Mouse (Mus musculus) CH12.LX (cell line): ENCODE measurements at regions not wholly inside any gene's neighbourhood (a gene's known extent, or its start where the extent isn't known, plus 50 kb on each side); places are given as distances from the start of the nearest gene placed in this dataset.

Source experiments
- DNase-seq: peaks from one replicate; pipeline ENCODE4 v3.0.0-alpha.2; 2013; ENCODE audit errors: extremely low read depth
- H3K27ac ChIP-seq: 2 replicates; pipeline ENCODE4 v1.5.1; 2012; ENCODE audit warnings: low read depth, mild to moderate bottlenecking, control low read depth, moderate library complexity; ENCODE audit not compliant: insufficient read depth
- H3K27me3 ChIP-seq: replicated peaks from 2 replicates; pipeline ENCODE3; 2012; ENCODE audit warnings: inconsistent platforms
- H3K36me3 ChIP-seq, 2 experiments: replicated peaks in 1 of 2; 2 replicates each; pipeline versions ENCODE3 to v1.6.1; 2012; ENCODE audit warnings: inconsistent platforms in 1 of 2, low read length in 1 of 2, mild to moderate bottlenecking in 1 of 2, mixed read lengths in 1 of 2, moderate library complexity in 1 of 2; ENCODE audit not compliant: control insufficient read depth in 1 of 2, insufficient read depth in 1 of 2
- H3K4me1 ChIP-seq, 2 experiments: 2 replicates each; pipeline ENCODE4 v1.6.1; 2012; ENCODE audit warnings: inconsistent platforms in 1 of 2, moderate library complexity in 1 of 2; ENCODE audit not compliant: insufficient read depth in 2 of 2, control insufficient read depth in 1 of 2
- H3K4me2 ChIP-seq: 2 replicates; pipeline ENCODE4 v1.6.1; 2012; ENCODE audit warnings: low read depth, mild to moderate bottlenecking, control low read depth; ENCODE audit not compliant: poor library complexity, insufficient read depth, severe bottlenecking
- H3K4me3 ChIP-seq, 3 experiments: fragments of 150-350 bp in 1 of 3; sonication (generic) in 1 of 3; replicated peaks in 1 of 3; 2 replicates each; pipeline versions ENCODE3 to v1.5.1; 2011 to 2012; ENCODE audit warnings: low read depth in 2 of 3, low read length in 2 of 3, mild to moderate bottlenecking in 2 of 3, moderate library complexity in 2 of 3, control low read depth in 1 of 3, improper control_type of control experiment in 1 of 3, inconsistent platforms in 1 of 3, mixed read lengths in 1 of 3; ENCODE audit not compliant: poor library complexity in 1 of 3
- H3K79me2 ChIP-seq: replicated peaks from 2 replicates; pipeline ENCODE4 v1.6.1; 2012; ENCODE audit warnings: mild to moderate bottlenecking, moderate library complexity; ENCODE audit not compliant: control insufficient read depth, poor library complexity, insufficient read depth, severe bottlenecking; ENCODE audit errors: extremely low read depth
- H3K9ac ChIP-seq: 2 replicates; pipeline ENCODE4 v1.6.1; 2012; ENCODE audit warnings: low read depth, mild to moderate bottlenecking, control low read depth, moderate library complexity; ENCODE audit not compliant: insufficient read depth
- H3K9me3 ChIP-seq: replicated peaks from 2 replicates; pipeline ENCODE3; 2012; ENCODE audit warnings: low read length, inconsistent platforms, mixed read lengths
- CHD1 ChIP-seq: IDR thresholded peaks from 2 replicates; pipeline ENCODE4 v1.6.1; 2012; ENCODE audit warnings: low read depth, low read length, improper control_type of control experiment, inconsistent platforms
- CTCF ChIP-seq, 2 experiments: IDR thresholded peaks in 1 of 2; conservative IDR thresholded peaks in 1 of 2; 2 replicates each; pipeline ENCODE4 v1.5.1; 2011 to 2012; ENCODE audit warnings: low read depth in 2 of 2, low read length in 2 of 2, improper control_type of control experiment in 1 of 2, inconsistent platforms in 1 of 2, mild to moderate bottlenecking in 1 of 2, moderate library complexity in 1 of 2
- HCFC1 ChIP-seq: IDR thresholded peaks from 2 replicates; pipeline ENCODE4 v1.6.1; 2012; ENCODE audit warnings: low read depth, mild to moderate bottlenecking, inconsistent platforms, low read length, improper control_type of control experiment
- KAT2A ChIP-seq: IDR thresholded peaks from 2 replicates; pipeline ENCODE4 v1.6.1; 2012; ENCODE audit warnings: low read length, improper control_type of control experiment, inconsistent platforms; ENCODE audit not compliant: insufficient replicate concordance
- MAZ ChIP-seq: IDR thresholded peaks from 2 replicates; pipeline ENCODE4 v1.6.1; 2012; ENCODE audit warnings: low read depth, mild to moderate bottlenecking, inconsistent platforms, low read length, improper control_type of control experiment, moderate library complexity
- MEF2A ChIP-seq: IDR thresholded peaks from 2 replicates; pipeline ENCODE4 v1.6.1; 2014; ENCODE audit warnings: low read depth, mild to moderate bottlenecking, inconsistent platforms, low read length, improper control_type of control experiment, borderline replicate concordance
- PAX5 ChIP-seq: IDR thresholded peaks from 2 replicates; pipeline ENCODE4 v1.6.1; 2012; ENCODE audit warnings: low read length, inconsistent platforms, mixed read lengths
- POLR2A ChIP-seq: IDR thresholded peaks from 2 replicates; pipeline ENCODE4 v1.6.1; 2011; ENCODE audit warnings: low read depth, mild to moderate bottlenecking, improper control_type of control experiment, low read length
- POLR2AphosphoS2 ChIP-seq: IDR thresholded peaks from 2 replicates; pipeline ENCODE4 v1.6.1; 2011; ENCODE audit warnings: low read depth, low read length, improper control_type of control experiment
- RCOR1 ChIP-seq: conservative IDR thresholded peaks from 2 replicates; pipeline ENCODE4 v1.6.1; 2012; ENCODE audit warnings: low read depth, mild to moderate bottlenecking, inconsistent platforms, low read length, improper control_type of control experiment
- TBP ChIP-seq: conservative IDR thresholded peaks from 2 replicates; pipeline ENCODE4 v1.6.1; 2011; ENCODE audit warnings: low read depth, low read length, improper control_type of control experiment
- TCF12 ChIP-seq: IDR thresholded peaks from 2 replicates; pipeline ENCODE4 v1.6.1; 2014; ENCODE audit warnings: low read depth, mild to moderate bottlenecking, inconsistent platforms, low read length, improper control_type of control experiment
- USF1 ChIP-seq: IDR thresholded peaks from 2 replicates; pipeline ENCODE4 v1.6.1; 2014; ENCODE audit warnings: low read depth, mild to moderate bottlenecking, inconsistent platforms, low read length, improper control_type of control experiment
- USF2 ChIP-seq: conservative IDR thresholded peaks from 2 replicates; pipeline ENCODE4 v1.6.1; 2011; ENCODE audit warnings: low read depth, low read length, improper control_type of control experiment
- ZC3H11A ChIP-seq: IDR thresholded peaks from 2 replicates; pipeline ENCODE4 v1.6.1; 2012; ENCODE audit warnings: low read depth, mild to moderate bottlenecking, inconsistent platforms, low read length, improper control_type of control experiment
- ZKSCAN1 ChIP-seq: IDR thresholded peaks from 2 replicates; pipeline ENCODE4 v1.6.1; 2012; ENCODE audit warnings: low read depth, inconsistent platforms, low read length, improper control_type of control experiment, borderline replicate concordance
- ZMIZ1 ChIP-seq: IDR thresholded peaks from 2 replicates; pipeline ENCODE4 v1.6.1; 2012; ENCODE audit warnings: low read depth, mild to moderate bottlenecking, inconsistent platforms, low read length, improper control_type of control experiment
- dilution Hi-C: fragments of 300-500 bp; cut with MboI; formaldehyde crosslinking; loops from 2 replicates; pipeline ENCODE4 v1.14.3; 2020; ENCODE audit warnings: low sequenced_read_pairs; ENCODE audit not compliant: extremely low pct_unique_long_range_greater_than_20kb, extremely low pct_ligation_motif_present
- in situ Hi-C: fragments of 300-500 bp; cut with MboI; formaldehyde crosslinking; loops from 3 replicates; pipeline ENCODE4 v1.14.3; 2019; ENCODE audit warnings: low sequenced_read_pairs, low pct_ligation_motif_present, low pct_unique_long_range_greater_than_20kb, mixed read lengths

DNA sequence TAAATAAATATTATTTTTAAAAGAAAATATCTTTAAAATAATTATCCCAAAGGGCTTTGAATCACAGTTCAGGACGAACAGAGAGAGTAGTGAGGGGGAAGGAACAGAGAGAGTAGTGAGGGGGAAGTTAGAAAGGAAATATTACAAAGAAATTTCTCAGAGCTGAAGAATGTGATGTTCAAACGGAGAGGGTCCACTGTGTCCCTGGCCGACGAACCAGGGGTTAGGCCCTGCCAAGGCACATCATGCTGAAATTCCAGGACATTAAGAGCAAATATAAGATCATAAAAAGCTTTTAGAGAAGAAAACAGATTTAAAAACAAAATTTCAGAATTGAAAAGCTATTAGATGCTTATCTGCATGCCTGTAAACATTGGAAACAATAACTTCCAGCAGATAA lies 61.6 kb downstream of the Skor1 start:
- H3K9me3 ChIP-seq, result no peaks in the 10 kb centered on the region
- no peaks in the 10 kb centered on the region for H3K79me2 ChIP-seq
- TF ChIP-seq MAZ (no peak), HCFC1 (no peak), TBP (no peak), KAT2A (no peak), ZMIZ1 (no peak), PAX5 (no peak), RCOR1 (no peak), USF1 (no peak), CTCF (conservative IDR thresholded peaks at IDR 0.05 in 1 of 2, IDR thresholded peaks at IDR 0.05 in 1 of 2; ENCODE audit: low read depth in 2 of 2, low read length in 2 of 2) (no peak), POLR2AphosphoS2 (no peak)
- TF ChIP-seq, all 38 proteins: peak for 0
- dilution Hi-C loops, result no loop called here
- Histone ChIP-seq H3K27me3 (no peaks in the 10 kb centered on the region), H3K4me3 (no peak overlapping the region), H3K36me3 (no peaks in the 10 kb centered on the region), H3K4me2 (no peak overlapping the region), H3K27ac (no peak overlapping the region), H3K4me1 (peaks cover 0 to 15% of the 10 kb centered on the region in 2 experiments; a peak in 2 of 4 replicates), H3K9ac (no peak overlapping the region)
- no peak for DNase-seq
- in situ Hi-C loops, result no loop called here

DNA sequence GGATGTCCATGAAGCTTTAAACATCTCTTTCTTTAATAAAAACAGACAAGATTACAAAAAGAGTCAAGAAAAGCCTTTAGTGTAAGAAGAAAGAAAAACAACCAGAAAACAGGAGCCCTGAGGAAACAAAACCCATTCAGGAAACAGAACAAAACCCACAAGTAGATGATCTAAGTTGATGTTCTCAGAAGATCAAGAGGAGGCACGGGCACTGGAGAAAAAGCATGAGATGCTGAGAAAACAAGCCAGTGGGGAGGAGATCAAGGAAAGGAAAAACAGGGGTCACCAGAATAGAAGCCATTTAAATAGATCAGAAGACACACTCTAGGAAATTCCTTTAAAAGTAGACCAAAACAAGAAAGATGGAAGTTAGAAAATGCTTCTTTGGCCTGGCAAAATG lies 62.1 kb downstream of the Skor1 start:
- Histone ChIP-seq H3K9ac (no peak overlapping the region), H3K27me3 (no peaks in the 10 kb centered on the region), H3K4me1 (peaks cover 0 to 9% of the 10 kb centered on the region in 2 experiments; a peak in 1 of 4 replicates), H3K4me2 (no peak overlapping the region), H3K4me3 (no peak overlapping the region), H3K9me3 (no peaks in the 10 kb centered on the region), H3K79me2 (no peaks in the 10 kb centered on the region), H3K27ac (no peak overlapping the region), H3K36me3 (no peaks in the 10 kb centered on the region)
- dilution Hi-C loops (no loop called here), in situ Hi-C loops (no loop called here)
- no peak for TF ChIP-seq ZKSCAN1
- no peak for TF ChIP-seq POLR2A
- TF ChIP-seq CHD1, result no peak
- TF ChIP-seq ZC3H11A, result no peak
- TF ChIP-seq MEF2A, result no peak
- TF ChIP-seq KAT2A, result no peak
- TF ChIP-seq RCOR1, result no peak
- no peak for TF ChIP-seq USF2
- no peak for TF ChIP-seq TCF12
- DNase-seq, result no peak
